Mouse (Mus musculus): ENCODE results near the gene Tango2. TPM values are rescaled to one million over a fixed set of nuclear protein-coding genes. Genes with fewer than 3 reads are reported as not detected.
"Not testable (repeated sequence)": the region's sequence is repeated elsewhere in the genome, so short reads cannot be mapped to it uniquely, and the experiment has no call there.

Tango2 gene
- total RNA-seq, 2 experiments from 2014 or later = 154 to 158 TPM

GRCm38 (mm10) chr16:18335981-18336380, 11.9 kb downstream of the Tango2 start:
- no peak for DNase-seq (ENCODE audit: extremely low spot score in 1 of 2, low spot score in 2 of 2)
- H3K4me3 ChIP-seq = no peak overlapping the region
- no peak for TF ChIP-seq CTCF (IDR thresholded peaks at IDR 0.05)
- H3K27ac ChIP-seq = no peak overlapping the region
- intact Hi-C loops (cut with DNase I) = no loop called here

GRCm38 (mm10) chr16:18333976-18334375, 13.9 kb downstream of the Tango2 start:
- no peak overlapping the region for H3K4me3 ChIP-seq
- TF ChIP-seq CTCF (IDR thresholded peaks at IDR 0.05) = no peak
- no peak overlapping the region for H3K27ac ChIP-seq
- intact Hi-C loops (cut with DNase I) = no loop called here
- DNase-seq (ENCODE audit: extremely low spot score in 1 of 2, low spot score in 2 of 2) = no peak

DNA sequence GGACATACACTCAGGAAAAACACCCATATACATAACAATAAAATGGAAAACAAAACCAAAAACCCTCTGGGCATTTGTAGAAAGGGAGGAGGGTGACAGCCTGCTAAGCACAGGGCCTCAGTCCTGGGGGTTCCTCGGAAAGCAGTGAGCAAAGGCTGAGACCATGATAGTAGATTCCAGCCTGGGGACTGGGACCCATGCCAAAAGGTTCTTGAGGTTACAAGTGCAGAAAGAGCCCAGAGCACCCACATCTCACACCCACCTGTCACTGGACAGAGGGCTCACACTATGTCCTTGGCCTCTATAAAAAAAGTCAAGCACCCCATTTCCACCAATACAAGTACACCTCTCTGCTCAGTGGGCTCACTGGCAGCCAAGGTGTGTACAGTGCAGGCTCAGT, 19.4 kb downstream of the Tango2 start:
- Histone ChIP-seq H3K4me3 (no peak overlapping the region), H3K27ac (no peak overlapping the region)
- DNase-seq (ENCODE audit: extremely low spot score in 1 of 2, low spot score in 2 of 2) = no peak
- intact Hi-C loops (cut with DNase I) = no loop called here
- TF ChIP-seq CTCF (IDR thresholded peaks at IDR 0.05) = no peak

DNA sequence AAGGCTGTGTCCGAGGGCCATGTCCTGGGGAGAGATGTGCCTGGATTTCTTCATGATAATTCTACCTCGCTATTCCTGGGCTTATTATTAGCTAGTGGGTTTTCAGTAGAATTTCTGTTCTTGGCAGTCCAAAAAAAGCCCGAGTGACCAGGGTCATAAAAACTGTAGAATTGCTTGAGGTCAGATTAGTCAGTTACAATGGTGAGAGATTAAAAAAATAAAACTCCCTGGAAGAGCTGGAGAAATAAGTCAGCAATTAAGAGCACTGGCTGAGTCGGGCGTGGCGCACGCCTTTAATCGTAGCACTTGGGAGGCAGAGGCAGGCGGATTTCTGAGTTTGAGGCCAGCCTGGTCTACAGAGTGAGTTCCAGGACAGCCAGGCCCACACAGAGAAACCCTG, 20.0 kb downstream of the Tango2 start:
- TF ChIP-seq CTCF (IDR thresholded peaks at IDR 0.05) = no peak
- no peak for DNase-seq (ENCODE audit: extremely low spot score in 1 of 2, low spot score in 2 of 2)
- H3K4me3 ChIP-seq = no peak overlapping the region
- H3K27ac ChIP-seq = no peak overlapping the region
- intact Hi-C loops (cut with DNase I) = no loop called here

GRCm38 (mm10) chr16:18325741-18326140, 22.2 kb downstream of the Tango2 start:
- no peak for DNase-seq (ENCODE audit: extremely low spot score in 1 of 2, low spot score in 2 of 2)
- Histone ChIP-seq H3K27ac (no peak overlapping the region), H3K4me3 (no peak overlapping the region)
- intact Hi-C loops (cut with DNase I) = no loop called here
- no peak for TF ChIP-seq CTCF (IDR thresholded peaks at IDR 0.05)

- intact Hi-C loops (cut with DNase I) = no loop called here
- no peak for TF ChIP-seq CTCF (IDR thresholded peaks at IDR 0.05)
- no peak overlapping the region for H3K4me3 ChIP-seq
- no peak overlapping the region for H3K27ac ChIP-seq
- no peak for DNase-seq (ENCODE audit: extremely low spot score in 1 of 2, low spot score in 2 of 2)
These were observed 23.9 kb downstream of the Tango2 start for GRCm38 (mm10) chr16:18324031-18324430.

- intact Hi-C loops (cut with DNase I) = no loop called here
- Histone ChIP-seq H3K27ac (no peak overlapping the region), H3K4me3 (no peak overlapping the region)
- DNase-seq (ENCODE audit: extremely low spot score in 1 of 2, low spot score in 2 of 2) = no peak
- TF ChIP-seq CTCF (IDR thresholded peaks at IDR 0.05) = no peak
These were observed 24.4 kb downstream of the Tango2 start for GRCm38 (mm10) chr16:18323460-18323859.

GRCm38 (mm10) chr16:18321443-18321842, 26.5 kb downstream of the Tango2 start:
- no peak overlapping the region for H3K27ac ChIP-seq
- no peak for TF ChIP-seq CTCF (IDR thresholded peaks at IDR 0.05)
- no peak for DNase-seq (ENCODE audit: extremely low spot score in 1 of 2, low spot score in 2 of 2)
- H3K4me3 ChIP-seq = no peak overlapping the region
- intact Hi-C loops (cut with DNase I) = no loop called here

DNA sequence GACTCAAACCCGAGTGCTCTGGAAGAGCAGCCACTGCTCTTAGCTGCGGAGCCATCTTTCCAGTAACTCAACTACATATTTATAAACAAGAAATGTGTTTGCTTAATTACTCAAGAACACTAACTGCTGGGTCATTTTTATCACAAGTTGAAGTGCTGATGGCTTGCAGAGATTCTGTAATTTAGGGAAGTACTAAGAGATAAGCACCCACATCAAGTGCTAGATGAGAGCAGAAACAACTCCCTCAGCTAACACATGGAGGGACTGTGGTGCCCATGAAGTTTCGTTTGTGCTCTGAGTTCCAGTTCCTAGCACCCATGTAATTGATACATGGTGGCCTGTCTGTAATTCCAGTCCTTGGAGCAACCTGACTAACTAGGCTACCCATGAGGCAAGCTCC, 28.9 kb downstream of the Tango2 start:
- intact Hi-C loops (cut with DNase I) = no loop called here
- no peak for DNase-seq (ENCODE audit: extremely low spot score in 1 of 2, low spot score in 2 of 2)
- no peak overlapping the region for H3K4me3 ChIP-seq
- no peak for TF ChIP-seq CTCF (IDR thresholded peaks at IDR 0.05)
- no peak overlapping the region for H3K27ac ChIP-seq

- H3K4me3 ChIP-seq = no peak overlapping the region
- no peak for DNase-seq (ENCODE audit: extremely low spot score in 1 of 2, low spot score in 2 of 2)
- H3K27ac ChIP-seq = no peak overlapping the region
- no peak for TF ChIP-seq CTCF (IDR thresholded peaks at IDR 0.05)
- intact Hi-C loops (cut with DNase I) = no loop called here
These were observed 39.7 kb downstream of the Tango2 start for GRCm38 (mm10) chr16:18308159-18308558.

GRCm38 (mm10) chr16:18289614-18290013, 58.3 kb downstream of the Tango2 start:
- DNase-seq (ENCODE audit: extremely low spot score in 1 of 2, low spot score in 2 of 2); H3K27ac ChIP-seq; intact Hi-C loops (cut with DNase I): not testable (repeated sequence)
- peak overlapping the region; percentile 94 for H3K4me3 ChIP-seq

GRCm38 (mm10) chr16:18289067-18289588, 58.8 kb downstream of the Tango2 start, which contains the start of gene Dgcr8:
TSS of gene Dgcr8 (minus strand) at chr16:18289246.
- peak within 1 kb of the TSS; percentile 94 for H3K4me3 ChIP-seq
- intact Hi-C loops (cut with DNase I) = no loop called here
- peak within 1 kb of the TSS; percentile 70 for H3K27ac ChIP-seq
- DNase-seq (ENCODE audit: extremely low spot score in 1 of 2, low spot score in 2 of 2) = peak; percentile 99
- TF ChIP-seq CTCF (IDR thresholded peaks at IDR 0.05) = no peak

GRCm38 (mm10) chr16:18288581-18289061, 59.3 kb downstream of the Tango2 start:
- intact Hi-C loops (cut with DNase I) = no loop called here
- peak overlapping the region; percentile 70 for H3K27ac ChIP-seq
- TF ChIP-seq CTCF (IDR thresholded peaks at IDR 0.05) = no peak
- DNase-seq (ENCODE audit: extremely low spot score in 1 of 2, low spot score in 2 of 2) = no peak
- H3K4me3 ChIP-seq = peak overlapping the region; percentile 94
